Mouse (Mus musculus) limb, embryonic 11.5 days (tissue): ENCODE data around the gene Bmper. TPM values are rescaled to one million over a fixed set of nuclear protein-coding genes. Genes with fewer than 3 reads are reported as not detected.

Experiments used
- ATAC-seq: fragments of 200-750 bp; cut with Nextera tagmentation; 2 replicates; pipeline ENCODE4 v1.8.0; 2017; ENCODE audit warnings: low read depth; ENCODE audit not compliant: insufficient number of reproducible peaks, low FRiP score, low TSS enrichment
- DNase-seq: peaks from one replicate; pipeline ENCODE4 v3.0.0-alpha.2; 2015; ENCODE audit warnings: low spot score
- H3K27ac ChIP-seq: fragments of 300-500 bp; sonication (generic); replicated peaks from 2 replicates; pipeline ENCODE4 v1.5.1; 2014; ENCODE audit warnings: low read depth, mild to moderate bottlenecking, low read length
- H3K27me3 ChIP-seq: fragments of 300-500 bp; sonication (generic); 2 replicates; pipeline ENCODE4 v1.6.1; 2014; ENCODE audit warnings: mild to moderate bottlenecking, low read length, mixed read lengths; ENCODE audit not compliant: control insufficient read depth, insufficient read depth
- H3K36me3 ChIP-seq: fragments of 300-500 bp; sonication (generic); 2 replicates; pipeline ENCODE4 v1.6.1; 2014; ENCODE audit warnings: mild to moderate bottlenecking, low read length, moderate library complexity, mixed read lengths; ENCODE audit not compliant: control insufficient read depth, insufficient read depth
- H3K4me1 ChIP-seq: fragments of 300-500 bp; sonication (generic); 2 replicates; pipeline ENCODE4 v1.6.1; 2014; ENCODE audit warnings: low read length, mixed read lengths; ENCODE audit not compliant: control insufficient read depth, insufficient read depth
- H3K4me2 ChIP-seq: fragments of 300-500 bp; sonication (generic); 2 replicates; pipeline ENCODE4 v1.6.1; 2014; ENCODE audit warnings: low read depth, mild to moderate bottlenecking, moderate library complexity; ENCODE audit not compliant: severe bottlenecking
- H3K4me3 ChIP-seq: fragments of 300-500 bp; sonication (generic); 2 replicates; pipeline ENCODE4 v1.5.1; 2014; ENCODE audit warnings: low read depth, low read length
- H3K9ac ChIP-seq: fragments of 300-500 bp; sonication (generic); 2 replicates; pipeline ENCODE4 v1.6.1; 2014; ENCODE audit warnings: mild to moderate bottlenecking, low read length
- H3K9me3 ChIP-seq: fragments of 300-500 bp; sonication (generic); 2 replicates; pipeline ENCODE4 v1.6.1; 2016; ENCODE audit warnings: low read length; ENCODE audit not compliant: control insufficient read depth
- WGBS: fragments of 180-500 bp; shearing (Covaris S2); extraction: QIAGEN DNeasy Blood & Tissue Kit; methylation state at CpG from one replicate; pipeline ENCODE4 v1.1.7; 2014; 5-methylcytosine and 5-hydroxymethylcytosine counted together
- polyA plus RNA-seq: library from polyadenylated mRNA; unstranded; fragments of >200 nt; fragmentation: Nextera tagmentation; extraction: Ambion mirVana; gene quantifications from 2 replicates; pipeline ENCODE4 v1.2.1, GENCODE M21; 2014

The Bmper gene
- polyA plus RNA-seq, 1 experiment from 2014 or later, result 4.9 TPM

DNA sequence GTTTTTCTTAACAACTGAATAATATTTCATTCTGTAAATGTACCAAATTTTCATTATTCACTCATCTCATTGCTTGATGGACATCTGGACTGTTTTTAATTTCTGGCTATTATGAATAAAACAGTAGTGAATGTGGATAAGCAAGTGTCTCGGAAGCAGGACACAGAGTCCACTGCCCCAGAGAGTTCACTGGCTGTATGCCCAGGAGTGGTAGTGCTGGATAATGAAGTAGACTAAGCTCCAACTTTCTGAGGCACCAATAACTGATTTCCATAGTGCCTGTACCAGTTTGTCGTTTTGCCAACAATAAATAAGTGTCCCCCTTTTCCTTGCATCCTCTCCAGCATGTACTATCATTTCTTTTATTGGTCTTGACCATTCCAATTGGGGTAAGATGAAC lies 190.1 kb downstream of the Bmper start:
- DNase-seq, result no peak
- no peaks in the 10 kb centered on the region for H3K36me3 ChIP-seq
- ATAC-seq, result no peak
- no peak overlapping the region for H3K27ac ChIP-seq
- 90% methylated on average over 2 of the region's 2 CpGs for WGBS
- H3K4me2 ChIP-seq, result no peak overlapping the region
- H3K9ac ChIP-seq, result no peak overlapping the region
- no peaks in the 10 kb centered on the region for H3K4me1 ChIP-seq
- no peaks in the 10 kb centered on the region for H3K9me3 ChIP-seq
- no peaks in the 10 kb centered on the region for H3K27me3 ChIP-seq
- no peak overlapping the region for H3K4me3 ChIP-seq

GRCm38 (mm10) chr9:23419107-23419506 lies 196.2 kb downstream of the Bmper start:
- Histone ChIP-seq H3K27ac (no peak overlapping the region), H3K36me3 (no peaks in the 10 kb centered on the region), H3K9me3 (no peaks in the 10 kb centered on the region), H3K4me3 (no peak overlapping the region), H3K27me3 (no peaks in the 10 kb centered on the region), H3K4me2 (no peak overlapping the region), H3K9ac (no peak overlapping the region), H3K4me1 (no peaks in the 10 kb centered on the region)
- WGBS, result 93% methylated on average over 2 of the region's 2 CpGs
- ATAC-seq (no peak), DNase-seq (no peak)

DNA sequence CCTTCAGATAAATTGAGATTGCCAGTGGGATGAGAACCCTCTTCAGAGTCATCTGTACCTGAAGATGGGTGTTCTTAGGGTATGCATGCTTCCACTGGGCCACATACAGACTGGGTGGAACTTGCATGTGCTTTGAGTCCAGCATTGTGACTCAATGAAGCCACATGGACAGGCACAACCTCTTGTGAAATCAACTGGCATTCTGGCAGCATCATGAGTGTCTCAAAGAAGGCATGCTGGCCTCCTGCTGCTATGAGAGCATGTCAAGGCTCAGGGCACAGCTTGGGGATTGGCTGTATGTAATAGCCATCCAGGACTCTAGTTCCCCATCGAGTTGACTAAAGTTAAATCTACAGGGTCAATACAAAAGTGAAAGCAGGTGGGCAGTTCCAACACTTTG lies 200.9 kb downstream of the Bmper start:
- H3K4me3 ChIP-seq, result no peak overlapping the region
- WGBS, result 80% methylated on average over 1 of the region's 1 CpGs
- no peaks in the 10 kb centered on the region for H3K9me3 ChIP-seq
- H3K36me3 ChIP-seq, result no peaks in the 10 kb centered on the region
- no peak overlapping the region for H3K9ac ChIP-seq
- no peak overlapping the region for H3K4me2 ChIP-seq
- H3K4me1 ChIP-seq, result no peaks in the 10 kb centered on the region
- ATAC-seq (no peak), DNase-seq (peak; percentile 13)
- H3K27me3 ChIP-seq, result no peaks in the 10 kb centered on the region
- H3K27ac ChIP-seq, result no peak overlapping the region

GRCm38 (mm10) chr9:23432631-23433030 lies 209.8 kb downstream of the Bmper start:
- Histone ChIP-seq H3K36me3 (no peaks in the 10 kb centered on the region), H3K4me2 (no peak overlapping the region), H3K27ac (no peak overlapping the region), H3K9me3 (no peaks in the 10 kb centered on the region), H3K4me1 (no peaks in the 10 kb centered on the region), H3K27me3 (no peaks in the 10 kb centered on the region), H3K9ac (no peak overlapping the region), H3K4me3 (no peak overlapping the region)
- DNase-seq (no peak), ATAC-seq (no peak)
- WGBS, result 98% methylated on average over 2 of the region's 2 CpGs

GRCm38 (mm10) chr9:23433238-23433637 lies 210.4 kb downstream of the Bmper start:
- no peak overlapping the region for H3K9ac ChIP-seq
- H3K4me1 ChIP-seq, result no peaks in the 10 kb centered on the region
- H3K27me3 ChIP-seq, result no peaks in the 10 kb centered on the region
- no peak overlapping the region for H3K4me2 ChIP-seq
- WGBS, result 83% methylated on average over 3 of the region's 3 CpGs
- no peak overlapping the region for H3K4me3 ChIP-seq
- H3K27ac ChIP-seq, result no peak overlapping the region
- ATAC-seq, result no peak
- DNase-seq, result no peak
- H3K36me3 ChIP-seq, result no peaks in the 10 kb centered on the region
- H3K9me3 ChIP-seq, result no peaks in the 10 kb centered on the region

- DNase-seq, result peak; percentile 29
- no peak overlapping the region for H3K27ac ChIP-seq
- H3K4me3 ChIP-seq, result no peak overlapping the region
- no peaks in the 10 kb centered on the region for H3K27me3 ChIP-seq
- no peak overlapping the region for H3K9ac ChIP-seq
- 58% methylated on average over 6 of the region's 6 CpGs for WGBS
- no peaks in the 10 kb centered on the region for H3K9me3 ChIP-seq
- no peak overlapping the region for H3K4me2 ChIP-seq
- H3K36me3 ChIP-seq, result no peaks in the 10 kb centered on the region
- no peak for ATAC-seq
- no peaks in the 10 kb centered on the region for H3K4me1 ChIP-seq
Observed at GRCm38 (mm10) chr9:23436751-23437150, 213.9 kb downstream of the Bmper start.

DNA sequence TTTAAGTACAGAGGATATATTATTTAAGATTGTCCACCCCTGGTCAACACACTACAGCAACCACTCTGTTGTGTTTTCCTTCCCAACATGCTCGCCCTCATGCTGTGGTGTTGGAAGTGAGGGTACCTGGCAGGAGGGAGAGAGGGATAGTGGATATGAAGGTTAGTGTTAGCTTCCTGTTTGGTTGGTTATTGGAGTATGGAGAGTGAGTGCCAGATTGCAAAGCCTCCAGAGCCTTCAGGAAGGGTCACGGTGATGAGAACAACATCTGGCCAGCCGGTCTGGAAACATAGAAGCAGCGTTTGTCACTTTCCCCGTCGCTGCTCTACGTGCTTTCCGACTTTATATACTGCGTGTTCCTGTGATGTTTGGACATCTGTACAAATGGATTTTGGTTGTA lies 215.8 kb downstream of the Bmper start:
- 71% methylated on average over 9 of the region's 9 CpGs for WGBS
- Histone ChIP-seq H3K4me3 (no peak overlapping the region), H3K36me3 (no peaks in the 10 kb centered on the region), H3K9me3 (no peaks in the 10 kb centered on the region), H3K4me2 (no peak overlapping the region), H3K27ac (no peak overlapping the region), H3K9ac (no peak overlapping the region), H3K27me3 (no peaks in the 10 kb centered on the region), H3K4me1 (no peaks in the 10 kb centered on the region)
- ATAC-seq (no peak), DNase-seq (no peak)

- H3K4me1 ChIP-seq, result no peaks in the 10 kb centered on the region
- 33% methylated on average over 5 of the region's 5 CpGs for WGBS
- no peak overlapping the region for H3K4me2 ChIP-seq
- no peak overlapping the region for H3K9ac ChIP-seq
- no peaks in the 10 kb centered on the region for H3K27me3 ChIP-seq
- no peaks in the 10 kb centered on the region for H3K9me3 ChIP-seq
- no peaks in the 10 kb centered on the region for H3K36me3 ChIP-seq
- no peak overlapping the region for H3K4me3 ChIP-seq
- DNase-seq (no peak), ATAC-seq (no peak)
- no peak overlapping the region for H3K27ac ChIP-seq
Observed at GRCm38 (mm10) chr9:23442168-23442567, 219.3 kb downstream of the Bmper start.

DNA sequence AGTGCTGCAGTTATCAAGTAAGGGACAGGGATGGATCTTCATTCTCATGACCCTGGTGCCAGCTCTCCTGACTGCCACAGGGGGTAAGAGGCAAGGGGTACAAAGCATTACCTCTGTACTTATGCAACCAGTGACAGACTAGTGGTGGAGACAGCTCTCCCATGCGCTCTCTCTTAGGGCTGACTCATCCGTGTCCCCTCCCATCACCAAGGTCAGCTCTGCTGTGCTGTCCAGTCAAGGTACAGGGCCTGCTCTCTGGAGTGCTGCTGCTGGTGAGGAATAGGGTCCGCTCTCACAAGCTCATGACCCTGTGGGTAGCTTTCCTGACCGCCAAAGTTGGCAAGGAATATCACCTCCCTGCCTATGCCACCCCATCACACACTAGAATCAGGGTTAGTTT lies 222.1 kb downstream of the Bmper start:
- Histone ChIP-seq H3K27ac (no peak overlapping the region), H3K27me3 (no peaks in the 10 kb centered on the region), H3K36me3 (no peaks in the 10 kb centered on the region), H3K9ac (no peak overlapping the region), H3K9me3 (no peaks in the 10 kb centered on the region), H3K4me2 (no peak overlapping the region), H3K4me3 (no peak overlapping the region), H3K4me1 (no peaks in the 10 kb centered on the region)
- ATAC-seq, result no peak
- no peak for DNase-seq
- WGBS, result 95% methylated on average over 4 of the region's 4 CpGs
